Mouse (Mus musculus) CH12.LX (cell line): ENCODE results near the gene Tmem192. TPM values are rescaled to one million over a fixed set of nuclear protein-coding genes. Genes with fewer than 3 reads are reported as not detected.

Experiments used
- DNase-seq: peaks from one replicate; pipeline ENCODE4 v3.0.0-alpha.2; 2013; ENCODE audit errors: extremely low read depth
- H3K27ac ChIP-seq: 2 replicates; pipeline ENCODE4 v1.5.1; 2012; ENCODE audit warnings: low read depth, mild to moderate bottlenecking, control low read depth, moderate library complexity; ENCODE audit not compliant: insufficient read depth
- H3K27me3 ChIP-seq: replicated peaks from 2 replicates; pipeline ENCODE3; 2012; ENCODE audit warnings: inconsistent platforms
- H3K36me3 ChIP-seq, 2 experiments: replicated peaks in 1 of 2; 2 replicates each; pipeline versions ENCODE3 to v1.6.1; 2012; ENCODE audit warnings: inconsistent platforms in 1 of 2, low read length in 1 of 2, mild to moderate bottlenecking in 1 of 2, mixed read lengths in 1 of 2, moderate library complexity in 1 of 2; ENCODE audit not compliant: control insufficient read depth in 1 of 2, insufficient read depth in 1 of 2
- H3K4me1 ChIP-seq, 2 experiments: 2 replicates each; pipeline ENCODE4 v1.6.1; 2012; ENCODE audit warnings: inconsistent platforms in 1 of 2, moderate library complexity in 1 of 2; ENCODE audit not compliant: insufficient read depth in 2 of 2, control insufficient read depth in 1 of 2
- H3K4me2 ChIP-seq: 2 replicates; pipeline ENCODE4 v1.6.1; 2012; ENCODE audit warnings: low read depth, mild to moderate bottlenecking, control low read depth; ENCODE audit not compliant: poor library complexity, insufficient read depth, severe bottlenecking
- H3K4me3 ChIP-seq, 3 experiments: fragments of 150-350 bp in 1 of 3; sonication (generic) in 1 of 3; replicated peaks in 1 of 3; 2 replicates each; pipeline versions ENCODE3 to v1.5.1; 2011 to 2012; ENCODE audit warnings: low read depth in 2 of 3, low read length in 2 of 3, mild to moderate bottlenecking in 2 of 3, moderate library complexity in 2 of 3, control low read depth in 1 of 3, improper control_type of control experiment in 1 of 3, inconsistent platforms in 1 of 3, mixed read lengths in 1 of 3; ENCODE audit not compliant: poor library complexity in 1 of 3
- H3K79me2 ChIP-seq: replicated peaks from 2 replicates; pipeline ENCODE4 v1.6.1; 2012; ENCODE audit warnings: mild to moderate bottlenecking, moderate library complexity; ENCODE audit not compliant: control insufficient read depth, poor library complexity, insufficient read depth, severe bottlenecking; ENCODE audit errors: extremely low read depth
- H3K9ac ChIP-seq: 2 replicates; pipeline ENCODE4 v1.6.1; 2012; ENCODE audit warnings: low read depth, mild to moderate bottlenecking, control low read depth, moderate library complexity; ENCODE audit not compliant: insufficient read depth
- H3K9me3 ChIP-seq: replicated peaks from 2 replicates; pipeline ENCODE3; 2012; ENCODE audit warnings: low read length, inconsistent platforms, mixed read lengths
- CHD2 ChIP-seq: IDR thresholded peaks from 2 replicates; pipeline ENCODE4 v1.6.1; 2011; ENCODE audit warnings: low read length, improper control_type of control experiment
- CTCF ChIP-seq, 2 experiments: IDR thresholded peaks in 1 of 2; conservative IDR thresholded peaks in 1 of 2; 2 replicates each; pipeline ENCODE4 v1.5.1; 2011 to 2012; ENCODE audit warnings: low read depth in 2 of 2, low read length in 2 of 2, improper control_type of control experiment in 1 of 2, inconsistent platforms in 1 of 2, mild to moderate bottlenecking in 1 of 2, moderate library complexity in 1 of 2
- JUN ChIP-seq: IDR thresholded peaks from 2 replicates; pipeline ENCODE4 v1.6.1; 2011; ENCODE audit warnings: low read depth, mild to moderate bottlenecking, low read length, improper control_type of control experiment, moderate library complexity; ENCODE audit not compliant: insufficient read depth
- JUND ChIP-seq: conservative IDR thresholded peaks from 2 replicates; pipeline ENCODE4 v1.6.1; 2011; ENCODE audit warnings: low read depth, low read length, improper control_type of control experiment
- MXI1 ChIP-seq: IDR thresholded peaks from 2 replicates; pipeline ENCODE4 v1.6.1; 2011; ENCODE audit warnings: mild to moderate bottlenecking, low read depth, low read length, improper control_type of control experiment
- MYC ChIP-seq: IDR thresholded peaks from 2 replicates; pipeline ENCODE4 v1.6.1; 2011; ENCODE audit warnings: low read depth, mild to moderate bottlenecking, improper control_type of control experiment, low read length
- NELFE ChIP-seq: IDR thresholded peaks from 2 replicates; pipeline ENCODE4 v1.6.1; 2011; ENCODE audit warnings: low read depth, low read length, improper control_type of control experiment
- NRF1 ChIP-seq: IDR thresholded peaks from 2 replicates; pipeline ENCODE4 v1.6.1; 2014; ENCODE audit warnings: low read depth, mild to moderate bottlenecking, inconsistent platforms, low read length, improper control_type of control experiment, moderate library complexity
- PAX5 ChIP-seq: IDR thresholded peaks from 2 replicates; pipeline ENCODE4 v1.6.1; 2012; ENCODE audit warnings: low read length, inconsistent platforms, mixed read lengths
- RAD21 ChIP-seq: IDR thresholded peaks from 2 replicates; pipeline ENCODE4 v1.6.1; 2011; ENCODE audit warnings: low read depth, mild to moderate bottlenecking, low read length, improper control_type of control experiment, moderate library complexity
- RCOR1 ChIP-seq: conservative IDR thresholded peaks from 2 replicates; pipeline ENCODE4 v1.6.1; 2012; ENCODE audit warnings: low read depth, mild to moderate bottlenecking, inconsistent platforms, low read length, improper control_type of control experiment
- SIN3A ChIP-seq: IDR thresholded peaks from 2 replicates; pipeline ENCODE4 v1.6.1; 2012; ENCODE audit warnings: low read length, improper control_type of control experiment, inconsistent platforms
- SMC3 ChIP-seq: IDR thresholded peaks from 2 replicates; pipeline ENCODE4 v1.6.1; 2011; ENCODE audit warnings: low read depth, low read length, improper control_type of control experiment
- TCF12 ChIP-seq: IDR thresholded peaks from 2 replicates; pipeline ENCODE4 v1.6.1; 2014; ENCODE audit warnings: low read depth, mild to moderate bottlenecking, inconsistent platforms, low read length, improper control_type of control experiment
- ZC3H11A ChIP-seq: IDR thresholded peaks from 2 replicates; pipeline ENCODE4 v1.6.1; 2012; ENCODE audit warnings: low read depth, mild to moderate bottlenecking, inconsistent platforms, low read length, improper control_type of control experiment
- dilution Hi-C: fragments of 300-500 bp; cut with MboI; formaldehyde crosslinking; loops from 2 replicates; pipeline ENCODE4 v1.14.3; 2020; ENCODE audit warnings: low sequenced_read_pairs; ENCODE audit not compliant: extremely low pct_unique_long_range_greater_than_20kb, extremely low pct_ligation_motif_present
- in situ Hi-C: fragments of 300-500 bp; cut with MboI; formaldehyde crosslinking; loops from 3 replicates; pipeline ENCODE4 v1.14.3; 2019; ENCODE audit warnings: low sequenced_read_pairs, low pct_ligation_motif_present, low pct_unique_long_range_greater_than_20kb, mixed read lengths
- polyA plus RNA-seq: library from polyadenylated mRNA; unstranded; fragments of >175 nt; gene quantifications from 2 replicates; pipeline ENCODE4 v1.2.1, GENCODE M21; 2012; ENCODE audit warnings: low read depth; ENCODE audit not compliant: insufficient read length
- total RNA-seq, 2 experiments: library from RNA; depleted of rRNA; stranded (reverse); fragments of 300-350 nt in 1 of 2; fragments of >200 nt in 1 of 2; gene quantifications; 2 replicates each; pipeline ENCODE4 v1.2.3; 2012 to 2014

Gene Tmem192
- total and polyA plus RNA-seq, 3 experiments: 19.5 to 72.1 (median 20.6) TPM

- no peak for TF ChIP-seq JUN
- TF ChIP-seq NRF1: no peak
- TF ChIP-seq SIN3A: no peak
Observed at GRCm38 (mm10) chr8:64934997-64935396, 12.0 kb upstream of the Tmem192 start (continued).

- H3K9me3 ChIP-seq: peaks cover 3% of the 10 kb centered on the region
- no peaks in the 10 kb centered on the region for H3K27me3 ChIP-seq
- peaks cover 7 to 12% of the 10 kb centered on the region in 2 experiments for H3K4me1 ChIP-seq
- H3K36me3 ChIP-seq: no peaks in the 10 kb centered on the region
- DNase-seq: no peak
- TF ChIP-seq MXI1: no peak
- TF ChIP-seq JUND: no peak
- no peak for TF ChIP-seq RCOR1
- TF ChIP-seq TCF12: no peak
- no peak for TF ChIP-seq PAX5
- in situ Hi-C loops: loop anchor here (5.0 to 25.0 kb wide), 3 partner anchors 104 to 324 kb away; partner anchors contain the start of gene Msmo1
- H3K9ac ChIP-seq: no peak overlapping the region
- dilution Hi-C loops: no loop called here
- peak overlapping the region; percentile 8; the same call in 1 of the 2 replicates for H3K4me2 ChIP-seq
- no peak overlapping the region for H3K4me3 ChIP-seq
- no peak overlapping the region for H3K27ac ChIP-seq
- no peaks in the 10 kb centered on the region for H3K79me2 ChIP-seq
Observed at GRCm38 (mm10) chr8:64941019-64941418, 6.0 kb upstream of the Tmem192 start.

GRCm38 (mm10) chr8:64941495-64941894 lies 5.5 kb upstream of the Tmem192 start:
- no peak overlapping the region for H3K4me3 ChIP-seq
- H3K27me3 ChIP-seq: no peaks in the 10 kb centered on the region
- DNase-seq: peak; percentile 70
- H3K27ac ChIP-seq: no peak overlapping the region
- H3K9me3 ChIP-seq: peaks cover 3% of the 10 kb centered on the region
- H3K9ac ChIP-seq: no peak overlapping the region
- H3K36me3 ChIP-seq: no peaks in the 10 kb centered on the region
- no peaks in the 10 kb centered on the region for H3K79me2 ChIP-seq
- in situ Hi-C loops (loop anchor here (5.0 to 25.0 kb wide), 3 partner anchors 104 to 324 kb away; partner anchors contain the start of gene Msmo1), dilution Hi-C loops (no loop called here)
- peak overlapping the region; percentile 8; the same call in 1 of the 2 replicates for H3K4me2 ChIP-seq
- peaks cover 7 to 15% of the 10 kb centered on the region in 2 experiments for H3K4me1 ChIP-seq
- TF ChIP-seq RAD21 (peak; percentile 96), ZC3H11A (no peak; the same call in 1 of the 2 replicates), MYC (0 out of 2 replicates have a peak, but pooled peaks have one; percentile 27), JUND (0 out of 2 replicates have a peak, but pooled peaks have one; percentile 8), CHD2 (no peak), NELFE (0 out of 2 replicates have a peak, but pooled peaks have one; percentile 42), SMC3 (peak; percentile 80), CTCF (conservative IDR thresholded peaks at IDR 0.05 in 1 of 2, IDR thresholded peaks at IDR 0.05 in 1 of 2; ENCODE audit: low read depth in 2 of 2, low read length in 2 of 2) (peak; percentile 95 to 96)
- TF ChIP-seq, all 38 proteins: peak for 6
